15 mouse cellular contexts compared by ENCODE assay signal in the genomic region with DNA sequence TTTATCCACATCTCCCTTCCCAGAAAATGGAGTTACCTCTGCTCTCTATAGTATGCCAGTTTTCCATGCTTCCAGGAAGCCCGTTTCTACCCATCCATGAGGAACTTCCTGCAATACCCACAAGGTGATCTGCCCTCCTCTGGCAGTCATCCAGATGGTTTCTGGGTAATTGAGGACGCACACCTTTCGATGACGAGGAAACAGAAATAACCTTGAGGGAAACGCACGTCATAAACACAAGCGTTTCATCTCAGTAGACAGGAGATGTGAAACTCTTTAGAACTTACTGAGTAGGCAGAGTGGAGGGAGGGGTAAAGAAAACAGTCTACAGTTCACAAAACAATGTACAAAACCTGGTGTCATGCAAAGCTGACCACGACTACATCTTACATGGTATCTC. TPM values are rescaled to one million over a fixed set of nuclear protein-coding genes. Genes with fewer than 3 reads are reported as not detected.
DNase-seq lines count a peak whose midpoint lies in the region; ATAC-seq lines count a peak whose summit lies in the region.
"Had no signal": no experiment of that assay in that cellular context is flagged by ENCODE, and none has a peak within 500 bp of the region (broad histone marks: within the 10 kb centered on the region; RNA-seq: fewer than 3 reads in every experiment).

No protein-coding gene starts in this region.

- DNase-seq in B cell, adult 2 months, result peak; percentile 26 to 39
- DNase-seq in CD4-positive, CD25-positive, alpha-beta regulatory T cell, adult 2 months (ENCODE audit: low read depth, low spot score), result peak; percentile 79
- DNase-seq in induced T-regulatory cell, adult 2 months (ENCODE audit: low read depth), result peak; percentile 88
- DNase-seq in thymus, postnatal 4 days, result no peak
- no peak for DNase-seq in yolk sac, embryonic 10.5 days (ENCODE audit: low spot score)
- no peak for DNase-seq in kidney, adult 8-10 months
- DNase-seq: adrenal gland, postnatal 36 days; cerebellum, adult 9-10 months; gastrocnemius, postnatal 10 days; left cerebral cortex, postnatal 4 days; lung, postnatal 10 days had no signal

- peak; percentile 44 for ATAC-seq in neutrophil, adult 5-6 weeks (ENCODE audit: extremely low read depth, insufficient number of reproducible peaks, low FRiP score, poor library complexity, severe bottlenecking)
- ATAC-seq: forebrain, embryonic 13.5 days; intestine, embryonic 16.5 days; midbrain, embryonic 16.5 days had no signal

RNA-seq across cellular contexts. Expression of a gene that starts 1.8 kb away (rescaled TPM):
- total RNA-seq in neutrophil, adult 5-6 weeks (2017), result 5.9 and 10.5 TPM in 2 replicates

Comparison
In these comparisons a context has a peak if more than half of its experiments do, and no peak if none do; other contexts are left out.
1. DNase-seq: peak in B cell, adult 2 months (2 of 2), CD4-positive, CD25-positive, alpha-beta regulatory T cell, adult 2 months (single experiment) and induced T-regulatory cell, adult 2 months (single experiment); none in thymus, postnatal 4 days (single experiment), yolk sac, embryonic 10.5 days (single experiment) and kidney, adult 8-10 months (0 of 2).